Mouse (Mus musculus) megakaryocyte, embryonic 14.5 days (primary cell): ENCODE measurements at regions not wholly inside any gene's neighbourhood (a gene's known extent, or its start where the extent isn't known, plus 50 kb on each side); places are given as distances from the start of the nearest gene placed in this dataset.

Experiments used
- FLI1 ChIP-seq: IDR thresholded peaks from 2 replicates; pipeline ENCODE4 v1.6.1; 2012; ENCODE audit warnings: low read length, inconsistent platforms, mixed read lengths
- GATA1 ChIP-seq: IDR thresholded peaks from 3 replicates; pipeline ENCODE4 v1.6.1; 2012; ENCODE audit warnings: mixed read lengths, low read length, inconsistent platforms, borderline replicate concordance

- TF ChIP-seq GATA1 (no peak), FLI1 (no peak)
Measured at GRCm38 (mm10) chr7:40666625-40667024, 231.5 kb upstream of the Vstm2b start.
